Mouse (Mus musculus): ENCODE data around the gene Nomo1. TPM values are rescaled to one million over a fixed set of nuclear protein-coding genes. Genes with fewer than 3 reads are reported as not detected.

The Nomo1 gene
- 10 to 100 TPM; 77.4 to 78.0 TPM for total RNA-seq (2021)

GRCm38 (mm10) chr7:46033109-46033869 is at the start of gene Nomo1:
Gene Nomo1 (plus strand): TSS chr7:46033698.
- peak; percentile 92 for DNase-seq (ENCODE audit: low spot score)
- intact Hi-C loops (cut with DNase I) = loop anchor here (10.0 kb wide), 1 partner anchor 682 kb away; the partner anchor contains the start of genes Saa3 and Saal1

GRCm38 (mm10) chr7:45986893-45987292 is 46.6 kb upstream of the Nomo1 start:
- intact Hi-C loops (cut with DNase I) = no loop called here
- DNase-seq (ENCODE audit: low spot score) = no peak

- intact Hi-C loops (cut with DNase I) = no loop called here
- no peak for DNase-seq (ENCODE audit: low spot score)
Observed at GRCm38 (mm10) chr7:45988344-45988743, 45.2 kb upstream of the Nomo1 start.

- intact Hi-C loops (cut with DNase I) = no loop called here
- no peak for DNase-seq (ENCODE audit: low spot score)
Observed at GRCm38 (mm10) chr7:45992470-45992869, 41.0 kb upstream of the Nomo1 start.

- no peak for DNase-seq (ENCODE audit: low spot score)
- intact Hi-C loops (cut with DNase I) = no loop called here
Observed at GRCm38 (mm10) chr7:46000577-46000976, 32.9 kb upstream of the Nomo1 start.

- DNase-seq (ENCODE audit: low spot score) = no peak
Observed at GRCm38 (mm10) chr7:46002748-46003147, 30.8 kb upstream of the Nomo1 start.

GRCm38 (mm10) chr7:46009578-46009977 is 23.9 kb upstream of the Nomo1 start:
- intact Hi-C loops (cut with DNase I) = loop anchor here (1.0 kb wide), 2 partner anchors 65 to 271 kb away; no protein-coding TSS in a partner anchor
- no peak for DNase-seq (ENCODE audit: low spot score)

More at GRCm38 (mm10) chr7:46002748-46003147, 30.8 kb upstream of the Nomo1 start:
- intact Hi-C loops (cut with DNase I) = no loop called here

GRCm38 (mm10) chr7:46012121-46012520 is 21.4 kb upstream of the Nomo1 start:
- intact Hi-C loops (cut with DNase I) = loop anchor here (5.0 kb wide), 1 partner anchor 140 kb away; the partner anchor contains the start of gene Kdelr1
- no peak for DNase-seq (ENCODE audit: low spot score)

GRCm38 (mm10) chr7:46013266-46014010 is 20.1 kb upstream of the Nomo1 start:
- intact Hi-C loops (cut with DNase I) = loop anchor here (5.0 kb wide), 1 partner anchor 141 kb away; the partner anchor contains the start of gene Kdelr1
- peak; percentile 14 for DNase-seq (ENCODE audit: low spot score)

- no peak for DNase-seq (ENCODE audit: low spot score)
- intact Hi-C loops (cut with DNase I) = no loop called here
Observed at GRCm38 (mm10) chr7:46019594-46019993, 13.9 kb upstream of the Nomo1 start.

GRCm38 (mm10) chr7:46021951-46022350 is 11.5 kb upstream of the Nomo1 start:
- intact Hi-C loops (cut with DNase I) = no loop called here
- no peak for DNase-seq (ENCODE audit: low spot score)

- intact Hi-C loops (cut with DNase I) = no loop called here
Observed at GRCm38 (mm10) chr7:46025436-46025835, 8.1 kb upstream of the Nomo1 start.

GRCm38 (mm10) chr7:46028681-46029080 is 4.8 kb upstream of the Nomo1 start:
- intact Hi-C loops (cut with DNase I) = no loop called here
- DNase-seq (ENCODE audit: low spot score) = no peak

More at GRCm38 (mm10) chr7:46025436-46025835, 8.1 kb upstream of the Nomo1 start:
- no peak for DNase-seq (ENCODE audit: low spot score)

- intact Hi-C loops (cut with DNase I) = loop anchor here (10.0 kb wide), 1 partner anchor 685 kb away; the partner anchor contains the start of genes Saa3 and Saal1
- DNase-seq (ENCODE audit: low spot score) = no peak
Observed at GRCm38 (mm10) chr7:46029299-46030144, 4.0 kb upstream of the Nomo1 start.

GRCm38 (mm10) chr7:46030145-46030488 is 3.4 kb upstream of the Nomo1 start, which contains the start of gene Abcc6:
Gene Abcc6 (minus strand): TSS chr7:46030302.
- intact Hi-C loops (cut with DNase I) = loop anchor here (10.0 kb wide), 1 partner anchor 685 kb away; the partner anchor contains the start of genes Saa3 and Saal1
- no peak for DNase-seq (ENCODE audit: low spot score)

GRCm38 (mm10) chr7:46031075-46031474 is 2.4 kb upstream of the Nomo1 start:
- no peak for DNase-seq (ENCODE audit: low spot score)
- intact Hi-C loops (cut with DNase I) = loop anchor here (10.0 kb wide), 1 partner anchor 684 kb away; the partner anchor contains the start of genes Saa3 and Saal1

- intact Hi-C loops (cut with DNase I) = loop anchor here (10.0 kb wide), 1 partner anchor 681 kb away; the partner anchor contains the start of genes Saa3 and Saal1
- DNase-seq (ENCODE audit: low spot score) = no peak
Observed at GRCm38 (mm10) chr7:46033870-46034337, 406 bp downstream of the Nomo1 start.

GRCm38 (mm10) chr7:46034991-46035390 is 1.5 kb downstream of the Nomo1 start:
- no peak for DNase-seq (ENCODE audit: low spot score)
- intact Hi-C loops (cut with DNase I) = loop anchor here (10.0 kb wide), 1 partner anchor 680 kb away; the partner anchor contains the start of genes Saa3 and Saal1

GRCm38 (mm10) chr7:46035468-46035867 is 2.0 kb downstream of the Nomo1 start:
- DNase-seq (ENCODE audit: low spot score) = no peak
- intact Hi-C loops (cut with DNase I) = loop anchor here (10.0 kb wide), 1 partner anchor 679 kb away; the partner anchor contains the start of genes Saa3 and Saal1
